Mouse (Mus musculus): ENCODE measurements around the gene Cct3. TPM values are rescaled to one million over a fixed set of nuclear protein-coding genes. Genes with fewer than 3 reads are reported as not detected.

The Cct3 gene
- polyA plus RNA-seq, 1 experiment, result 157 TPM

DNA sequence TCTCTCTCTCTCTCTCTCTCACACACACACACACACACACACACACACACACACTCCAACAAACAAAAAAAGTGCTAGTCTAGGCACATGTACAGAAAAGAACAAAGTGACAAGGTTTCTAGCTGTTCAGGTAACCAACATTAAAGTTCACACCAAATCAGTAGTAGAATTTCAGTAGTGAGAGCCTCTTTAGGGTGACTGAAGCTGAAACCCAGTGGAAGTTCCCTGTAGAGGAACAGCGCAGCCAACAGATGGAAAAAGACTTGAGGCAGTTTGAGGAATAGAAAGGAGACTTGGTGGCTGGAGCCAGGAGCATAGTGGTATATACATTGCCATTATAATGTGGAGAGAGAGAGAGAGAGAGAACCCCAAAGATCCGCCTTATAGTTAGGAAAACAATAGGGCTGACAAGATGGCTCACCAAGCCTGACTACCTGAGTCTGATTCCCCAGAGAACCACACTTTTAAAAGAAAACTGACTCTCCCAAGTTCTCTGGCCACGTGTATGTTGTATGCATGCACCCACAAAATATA lies 38.1 kb downstream of the Cct3 start:
- Histone ChIP-seq H3K27me3 (replicated peaks; ENCODE audit: control insufficient read depth, insufficient read depth, low read length) (no peaks in the 10 kb centered on the region), H3K27ac (ENCODE audit: insufficient read depth, low read depth, low read length) (peak overlapping the region; percentile 67; the same call in 1 of the 2 replicates), H3K4me1 (ENCODE audit: control insufficient read depth, insufficient read depth, low read length) (peaks cover 10% of the 10 kb centered on the region; the same call in 1 of the 2 replicates), H3K4me3 (ENCODE audit: insufficient read depth, low read depth, low read length) (peak overlapping the region; percentile 66), H3K36me3 (ENCODE audit: control insufficient read depth, insufficient read depth, low read length) (no peaks in the 10 kb centered on the region)
- DNase-seq, result no peak
- no peak for TF ChIP-seq CTCF (conservative IDR thresholded peaks at IDR 0.05; ENCODE audit: insufficient read depth, insufficient read length, low read depth, low read length)
- TF ChIP-seq POLR2A (IDR thresholded peaks at IDR 0.05; ENCODE audit: low read depth, low read length), result no peak
- 27% methylated on average over 3 of the region's 3 CpGs for WGBS

DNA sequence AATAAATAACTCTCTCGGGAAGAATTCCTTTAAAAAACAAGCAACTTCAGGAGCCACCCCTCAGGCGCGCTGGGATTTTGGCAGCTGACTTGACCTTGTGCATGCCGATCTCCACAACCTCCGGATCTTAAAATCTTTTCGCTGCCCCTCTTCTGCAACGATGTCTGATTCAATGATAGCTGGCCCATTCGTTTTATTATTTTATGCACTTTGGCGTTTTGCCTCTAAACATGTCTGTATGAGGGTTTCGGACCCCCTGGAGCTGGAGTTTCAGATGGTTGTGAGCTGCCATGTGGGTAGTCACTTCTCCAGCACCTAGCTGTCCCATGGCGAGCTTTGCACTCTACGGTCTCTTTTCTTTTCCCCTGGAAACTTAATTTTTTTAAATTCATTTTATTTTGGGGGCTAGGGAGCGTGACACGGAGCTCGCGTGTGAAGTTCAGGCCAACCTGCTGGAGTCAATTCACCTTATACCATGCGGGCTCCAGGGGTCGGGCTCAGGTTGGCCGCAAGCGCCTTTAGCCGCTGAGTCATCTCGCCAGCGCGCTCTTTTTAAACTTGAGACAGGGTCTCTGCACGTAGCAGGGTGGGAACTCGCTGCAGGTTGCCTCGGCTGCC lies 38.6 kb downstream of the Cct3 start:
- H3K27ac ChIP-seq (ENCODE audit: insufficient read depth, low read depth, low read length), result peak overlapping the region; percentile 67
- H3K27me3 ChIP-seq (replicated peaks; ENCODE audit: control insufficient read depth, insufficient read depth, low read length), result no peaks in the 10 kb centered on the region
- DNase-seq, result peak; percentile 48
- TF ChIP-seq CTCF (conservative IDR thresholded peaks at IDR 0.05; ENCODE audit: insufficient read depth, insufficient read length, low read depth, low read length) (no peak), POLR2A (IDR thresholded peaks at IDR 0.05; ENCODE audit: low read depth, low read length) (no peak)
- peaks cover 10% of the 10 kb centered on the region; the same call in 1 of the 2 replicates for H3K4me1 ChIP-seq (ENCODE audit: control insufficient read depth, insufficient read depth, low read length)
- WGBS, result under 1% methylated on average over 27 of the region's 27 CpGs
- peak overlapping the region; percentile 66 for H3K4me3 ChIP-seq (ENCODE audit: insufficient read depth, low read depth, low read length)
- H3K36me3 ChIP-seq (ENCODE audit: control insufficient read depth, insufficient read depth, low read length), result no peaks in the 10 kb centered on the region

DNA sequence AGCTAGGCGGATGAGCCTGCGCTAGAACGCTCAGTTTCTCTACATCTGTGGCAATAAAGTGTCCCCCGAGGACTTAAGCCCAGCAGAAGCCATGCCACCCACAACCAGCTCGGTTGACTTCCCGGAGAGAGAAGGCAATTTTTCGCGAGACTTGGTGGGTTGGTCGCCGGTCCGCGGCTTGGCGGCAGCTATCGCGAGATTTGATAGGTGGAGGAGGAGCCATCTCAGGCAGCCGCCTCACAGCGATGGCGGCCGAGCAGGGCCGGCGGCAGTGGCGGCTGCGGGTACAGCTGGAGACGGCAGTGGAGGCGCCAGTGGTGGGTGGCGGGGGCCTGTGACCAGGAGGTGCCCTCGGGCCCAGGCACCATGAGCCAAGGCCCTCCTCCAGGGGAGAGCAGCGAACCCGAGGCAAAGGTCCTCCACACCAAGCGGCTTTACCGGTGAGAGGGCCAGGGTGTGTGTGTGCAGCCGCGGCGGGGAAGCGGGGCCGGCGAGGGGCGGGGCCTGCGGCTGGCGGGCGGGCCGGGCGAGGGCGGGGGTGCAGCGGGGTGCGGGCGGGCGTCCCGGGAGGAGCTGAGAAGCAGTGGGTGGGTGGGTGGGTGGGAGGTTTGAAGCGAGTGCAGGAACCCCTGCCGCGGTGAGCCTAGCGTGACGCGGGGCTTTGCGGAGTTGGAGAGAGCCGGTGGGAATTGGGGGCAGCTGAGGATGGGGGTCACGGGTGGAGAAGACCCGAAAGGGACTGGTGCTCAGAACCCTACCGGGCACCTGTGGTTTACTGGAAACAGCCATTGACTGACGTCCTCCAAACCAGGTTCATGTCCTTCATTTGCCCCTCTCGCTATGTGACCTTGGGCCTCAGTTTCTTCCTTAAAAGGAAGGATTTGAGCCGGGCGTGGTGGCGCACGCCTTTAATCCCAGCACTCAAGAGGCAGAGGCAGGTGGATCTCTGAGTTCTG lies 39.4 kb downstream of the Cct3 start, which contains the start of the genes Tmem79 and Smg5:
Gene Tmem79 (minus strand): TSS at position 91 of the 956 bp plus-strand sequence.
Gene Smg5 (plus strand): TSS at position 203 of the 956 bp plus-strand sequence.
- DNase-seq, result peak; percentile 98
- WGBS, result under 1% methylated on average over 62 of the region's 66 CpGs
- Histone ChIP-seq H3K4me1 (ENCODE audit: control insufficient read depth, insufficient read depth, low read length) (peaks cover 10% of the 10 kb centered on the region; the same call in 1 of the 2 replicates), H3K36me3 (ENCODE audit: control insufficient read depth, insufficient read depth, low read length) (no peaks in the 10 kb centered on the region), H3K27me3 (replicated peaks; ENCODE audit: control insufficient read depth, insufficient read depth, low read length) (no peaks in the 10 kb centered on the region), H3K4me3 (ENCODE audit: insufficient read depth, low read depth, low read length) (peak within 1 kb of the TSS; percentile 66), H3K27ac (ENCODE audit: insufficient read depth, low read depth, low read length) (peak within 1 kb of the TSS; percentile 87)
- TF ChIP-seq CTCF (conservative IDR thresholded peaks at IDR 0.05; ENCODE audit: insufficient read depth, insufficient read length, low read depth, low read length) (no peak), POLR2A (IDR thresholded peaks at IDR 0.05; ENCODE audit: low read depth, low read length) (peak; percentile 92)

DNA sequence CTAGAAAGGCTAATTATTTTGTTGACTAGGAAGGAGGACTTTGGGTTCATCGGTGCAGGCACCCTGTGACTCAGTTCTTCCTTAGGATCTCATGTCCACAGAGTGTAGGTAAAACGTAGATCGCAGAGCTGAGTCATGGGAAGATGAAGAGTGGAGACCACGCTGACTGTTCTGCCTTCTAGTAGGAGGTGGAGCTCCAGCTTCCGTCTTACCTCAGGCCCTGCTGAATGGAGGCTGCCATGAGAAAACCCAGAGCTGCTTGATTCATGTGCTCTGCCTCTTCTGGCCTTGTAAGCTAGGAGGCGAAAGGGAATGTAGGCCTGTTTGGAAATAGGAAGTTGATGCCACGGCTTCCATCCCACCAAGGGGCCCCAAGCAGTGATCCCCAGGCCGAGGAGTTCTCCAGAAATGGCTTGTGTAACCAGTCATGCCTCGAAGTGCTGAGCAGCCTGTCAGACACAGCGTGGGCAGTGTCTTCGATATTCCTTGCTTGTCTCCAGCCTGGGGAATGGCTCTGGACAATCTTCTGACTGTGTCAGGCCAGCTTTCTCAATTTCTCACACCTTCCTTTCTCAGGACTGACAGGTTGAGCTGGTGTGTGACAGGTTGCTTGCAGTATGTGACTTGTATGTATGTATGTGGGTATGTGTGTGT lies 40.6 kb downstream of the Cct3 start:
- no peak overlapping the region for H3K27ac ChIP-seq (ENCODE audit: insufficient read depth, low read depth, low read length)

DNA sequence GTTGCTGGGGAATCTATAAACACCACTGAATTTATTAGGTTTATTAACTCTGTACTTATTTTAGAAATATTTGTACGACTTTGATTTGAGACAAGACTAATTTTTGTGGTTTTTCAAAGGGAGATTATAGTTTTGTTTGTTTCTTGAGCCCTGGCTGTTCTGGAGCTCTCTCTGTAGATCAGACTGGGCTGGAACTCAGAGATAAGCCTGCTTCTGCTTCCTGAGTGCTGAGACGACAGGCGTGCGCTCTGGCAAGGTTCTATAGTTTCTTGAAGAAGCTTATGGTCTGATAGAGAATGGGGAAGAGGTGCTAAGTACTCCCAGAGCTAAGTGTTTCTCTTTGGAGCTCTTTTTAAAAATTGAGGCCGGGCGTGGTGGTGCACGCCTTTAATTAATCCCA lies 41.4 kb downstream of the Cct3 start:
- Histone ChIP-seq H3K36me3 (ENCODE audit: control insufficient read depth, insufficient read depth, low read length) (peaks cover 2% of the 10 kb centered on the region), H3K4me1 (ENCODE audit: control insufficient read depth, insufficient read depth, low read length) (peaks cover 10% of the 10 kb centered on the region; the same call in 1 of the 2 replicates), H3K27me3 (replicated peaks; ENCODE audit: control insufficient read depth, insufficient read depth, low read length) (no peaks in the 10 kb centered on the region), H3K27ac (ENCODE audit: insufficient read depth, low read depth, low read length) (no peak overlapping the region), H3K4me3 (ENCODE audit: insufficient read depth, low read depth, low read length) (no peak overlapping the region)
- WGBS, result 93% methylated on average over 7 of the region's 7 CpGs
- TF ChIP-seq CTCF (conservative IDR thresholded peaks at IDR 0.05; ENCODE audit: insufficient read depth, insufficient read length, low read depth, low read length) (no peak), POLR2A (IDR thresholded peaks at IDR 0.05; ENCODE audit: low read depth, low read length) (no peak)
- no peak for DNase-seq

More for the DNA sequence above, 40.6 kb downstream of the Cct3 start:
- 48% methylated on average over 11 of the region's 11 CpGs for WGBS
- H3K4me3 ChIP-seq (ENCODE audit: insufficient read depth, low read depth, low read length), result no peak overlapping the region
- no peaks in the 10 kb centered on the region for H3K27me3 ChIP-seq (replicated peaks; ENCODE audit: control insufficient read depth, insufficient read depth, low read length)
- H3K36me3 ChIP-seq (ENCODE audit: control insufficient read depth, insufficient read depth, low read length), result peaks cover under 1% of the 10 kb centered on the region; the same call in 1 of the 2 replicates
- DNase-seq, result no peak
- H3K4me1 ChIP-seq (ENCODE audit: control insufficient read depth, insufficient read depth, low read length), result peaks cover 10% of the 10 kb centered on the region; the same call in 1 of the 2 replicates
- TF ChIP-seq CTCF (conservative IDR thresholded peaks at IDR 0.05; ENCODE audit: insufficient read depth, insufficient read length, low read depth, low read length) (no peak), POLR2A (IDR thresholded peaks at IDR 0.05; ENCODE audit: low read depth, low read length) (no peak)

DNA sequence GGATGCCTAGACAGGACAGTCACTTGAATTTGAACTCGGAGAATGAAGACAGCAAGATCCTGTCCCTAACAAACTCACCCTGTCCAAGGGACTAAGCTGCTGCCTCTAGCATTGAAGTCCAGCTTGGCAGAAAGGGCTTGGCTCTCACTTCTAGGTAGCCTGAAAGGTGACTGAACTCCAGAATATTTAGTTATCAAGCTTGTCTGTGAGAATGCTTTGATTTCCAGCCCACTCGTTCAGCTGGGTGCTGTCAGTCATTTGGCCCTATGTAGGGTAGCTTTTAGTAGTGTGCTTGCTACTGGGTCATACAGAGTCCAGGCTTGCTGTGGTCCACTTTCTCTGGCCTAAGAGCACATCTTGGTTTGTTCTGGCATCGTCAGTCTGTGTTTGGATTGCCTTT lies 42.1 kb downstream of the Cct3 start:
- WGBS, result 63% methylated on average over 3 of the region's 3 CpGs
- DNase-seq, result no peak
- Histone ChIP-seq H3K4me3 (ENCODE audit: insufficient read depth, low read depth, low read length) (no peak overlapping the region), H3K36me3 (ENCODE audit: control insufficient read depth, insufficient read depth, low read length) (peaks cover 2% of the 10 kb centered on the region), H3K4me1 (ENCODE audit: control insufficient read depth, insufficient read depth, low read length) (peaks cover 10% of the 10 kb centered on the region; the same call in 1 of the 2 replicates), H3K27me3 (replicated peaks; ENCODE audit: control insufficient read depth, insufficient read depth, low read length) (no peaks in the 10 kb centered on the region), H3K27ac (ENCODE audit: insufficient read depth, low read depth, low read length) (no peak overlapping the region)
- TF ChIP-seq CTCF (conservative IDR thresholded peaks at IDR 0.05; ENCODE audit: insufficient read depth, insufficient read length, low read depth, low read length), result no peak
- no peak for TF ChIP-seq POLR2A (IDR thresholded peaks at IDR 0.05; ENCODE audit: low read depth, low read length)

Measured in kidney, adult 2 months (tissue).